Mouse (Mus musculus): ENCODE data around the gene Cdk17.
A peak's percentile ranks its signal among the peaks of the same experiment; 100 is the strongest.

The Cdk17 gene

DNA sequence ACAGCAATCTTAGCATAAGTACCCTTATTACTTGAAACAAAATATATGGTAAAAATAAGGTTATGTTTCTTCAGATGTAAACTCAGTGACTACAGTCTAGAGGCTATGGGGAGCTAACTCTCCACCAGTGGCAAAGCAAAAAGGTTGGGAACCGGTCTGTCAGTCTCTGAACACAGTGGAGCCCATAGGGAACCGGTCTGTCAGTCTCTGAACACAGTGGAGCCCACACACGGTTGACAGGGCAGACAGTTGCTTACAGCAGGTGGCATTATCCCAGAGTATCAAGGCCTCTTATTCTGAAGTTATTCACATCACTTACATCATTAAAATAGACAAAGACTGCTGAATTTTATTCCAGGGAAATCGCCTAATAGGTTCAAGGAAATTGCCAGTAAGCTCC lies 70.8 kb downstream of the Cdk17 start:
- no peak for DNase-seq

- DNase-seq: no peak
Measured at GRCm38 (mm10) chr10:93231893-93232292, 71.2 kb downstream of the Cdk17 start.

- no peak for DNase-seq
Measured at GRCm38 (mm10) chr10:93233665-93234194, 73.1 kb downstream of the Cdk17 start.

DNA sequence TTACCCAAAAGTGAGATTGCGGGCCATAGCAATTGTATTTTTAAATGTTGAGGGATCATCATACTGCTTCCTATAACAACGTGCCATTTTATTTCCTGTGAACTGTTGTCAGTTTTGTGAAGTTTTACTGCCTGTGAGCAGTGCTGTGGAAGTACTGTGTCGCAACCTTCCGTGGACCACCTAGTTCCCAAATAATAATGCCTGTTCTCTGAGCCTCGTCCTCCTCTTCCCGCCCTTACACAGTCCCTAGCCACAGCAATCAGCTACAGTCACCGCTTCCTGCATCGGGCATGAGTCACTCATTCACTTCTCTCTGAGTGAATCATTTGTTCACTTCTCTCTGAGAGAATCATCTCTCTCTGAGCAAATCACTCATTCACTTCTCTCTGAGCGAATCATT lies 74.0 kb downstream of the Cdk17 start:
- DNase-seq: no peak

GRCm38 (mm10) chr10:93239201-93239806 lies 78.6 kb downstream of the Cdk17 start:
- no peak for DNase-seq

GRCm38 (mm10) chr10:93242208-93242607 lies 81.5 kb downstream of the Cdk17 start:
- no peak for DNase-seq

GRCm38 (mm10) chr10:93242861-93243260 lies 82.2 kb downstream of the Cdk17 start:
- DNase-seq: no peak

DNA sequence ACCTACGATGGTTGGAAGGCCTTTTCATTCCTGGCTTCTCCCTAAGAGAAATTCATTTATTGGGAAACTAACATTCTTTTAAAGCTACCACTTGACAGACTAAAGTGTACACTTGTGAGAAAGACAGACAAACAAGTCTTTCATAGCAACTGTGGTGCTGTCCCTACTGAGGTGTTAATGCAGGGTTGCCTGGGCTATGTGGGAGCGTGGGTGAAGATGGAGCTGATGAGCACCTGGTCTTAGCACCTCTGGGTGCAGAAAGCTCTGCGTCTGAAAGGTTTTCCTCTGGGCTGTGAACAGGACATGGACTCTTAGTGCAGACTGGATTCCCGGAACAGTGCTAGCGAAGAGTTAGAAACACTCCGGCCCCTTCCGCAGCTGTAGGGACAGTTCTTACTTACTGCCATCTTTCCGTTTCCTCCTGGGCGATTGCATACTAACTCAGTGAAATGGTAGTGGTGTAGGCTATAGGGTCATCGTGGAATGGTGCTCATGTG lies 83.6 kb downstream of the Cdk17 start:
- DNase-seq: no peak

GRCm38 (mm10) chr10:93246185-93246920 lies 85.7 kb downstream of the Cdk17 start:
- no peak for DNase-seq

DNA sequence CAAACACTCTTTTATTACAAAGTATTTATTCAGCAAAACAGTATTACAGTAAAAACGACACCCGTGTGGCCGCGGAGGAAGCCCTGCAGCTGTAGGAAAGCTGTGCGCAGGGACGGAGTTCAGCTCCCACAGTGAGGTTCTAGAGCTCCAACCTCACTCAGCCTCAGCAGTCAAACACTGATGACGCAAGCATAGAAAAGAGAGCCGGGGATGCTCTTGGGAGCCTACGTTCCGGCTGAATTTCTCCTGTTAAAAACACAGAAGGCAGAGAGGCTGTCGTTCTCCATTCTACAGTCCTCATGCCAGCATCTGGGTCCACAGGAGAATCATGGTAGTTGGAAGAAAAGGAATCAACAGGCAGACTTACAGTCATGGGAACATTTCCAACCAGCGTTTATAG lies 86.7 kb downstream of the Cdk17 start:
- DNase-seq: no peak

DNA sequence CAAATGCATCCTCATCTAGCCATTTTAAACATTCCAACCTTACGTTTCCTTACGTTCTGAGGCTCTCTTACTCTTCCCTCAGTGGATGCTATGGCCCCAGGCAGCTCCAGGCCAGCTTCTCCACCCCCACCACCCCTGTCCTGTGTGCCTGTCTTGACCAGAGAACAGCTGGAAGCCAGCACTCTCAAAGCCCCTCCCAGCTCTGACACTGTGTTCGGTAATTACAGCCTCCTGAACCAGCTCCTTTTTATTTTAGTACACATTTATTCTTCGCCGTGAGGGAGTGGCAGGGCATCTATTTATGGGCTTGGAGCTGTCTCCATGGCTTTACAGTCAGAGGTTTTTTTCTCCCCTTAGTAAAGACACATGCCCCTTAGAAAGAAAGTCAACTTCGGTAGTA lies 87.2 kb downstream of the Cdk17 start:
- DNase-seq: no peak

DNA sequence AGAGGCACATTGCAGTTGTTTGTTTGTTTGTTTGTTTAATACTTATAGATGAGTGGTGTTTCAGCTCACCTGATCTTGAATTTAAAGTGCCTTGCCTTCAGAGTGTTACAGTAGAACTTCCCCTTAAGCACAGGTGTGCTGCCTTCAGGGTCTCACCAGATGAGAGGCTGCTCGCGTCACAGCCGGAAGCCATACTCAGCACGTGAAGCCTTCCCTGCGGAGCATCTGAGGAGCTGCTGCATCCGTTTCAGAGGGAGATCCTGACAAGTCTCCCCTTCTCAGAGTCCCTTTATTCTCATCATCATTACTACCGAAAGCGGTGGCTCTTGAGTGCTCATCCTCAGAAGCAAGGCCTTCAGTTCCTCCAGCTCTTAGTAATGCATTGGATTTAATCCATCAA lies 87.7 kb downstream of the Cdk17 start:
- DNase-seq: no peak

GRCm38 (mm10) chr10:93249901-93250300 lies 89.2 kb downstream of the Cdk17 start:
- DNase-seq: no peak

DNA sequence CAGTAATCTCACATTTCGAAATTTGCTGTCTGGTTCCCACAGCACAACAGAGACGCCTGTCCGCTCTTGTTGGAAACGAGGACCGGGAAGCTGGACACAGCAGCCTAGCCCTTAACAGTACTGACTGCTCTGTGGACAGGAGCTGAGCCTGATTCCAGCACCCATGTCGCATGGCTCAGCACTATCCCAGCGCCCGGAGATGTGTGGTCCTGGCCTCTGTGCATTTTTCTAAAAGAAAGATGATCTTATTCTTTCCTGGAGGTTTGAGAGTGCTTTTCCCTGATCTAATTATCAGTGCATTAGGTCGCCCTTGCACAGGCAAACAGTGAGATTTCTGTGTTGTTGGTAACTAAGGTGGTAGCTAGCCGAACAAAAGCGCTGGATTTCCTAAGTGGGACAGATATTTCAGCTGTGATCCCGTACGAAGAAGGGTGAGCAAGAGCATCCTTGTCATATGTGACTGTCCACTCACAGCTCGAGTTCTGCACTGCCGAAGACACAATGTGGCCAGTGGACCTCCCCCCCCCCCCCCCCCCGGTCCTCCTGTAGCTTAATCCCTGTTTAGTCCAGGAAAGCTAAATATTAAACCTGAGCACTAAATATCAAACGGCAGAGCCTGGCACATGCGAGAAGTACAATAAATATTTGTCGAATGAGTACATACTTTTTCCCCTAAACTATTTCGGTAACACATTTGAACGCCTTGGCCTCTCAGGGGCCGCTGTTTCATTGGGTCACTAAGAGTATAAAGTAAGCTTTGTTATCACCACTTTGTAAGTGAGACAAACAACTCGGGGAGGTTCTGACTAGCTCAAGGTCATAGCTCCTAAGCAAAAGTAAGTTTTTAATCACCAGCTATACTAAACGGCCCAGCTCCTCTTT lies 90.0 kb downstream of the Cdk17 start:
- DNase-seq: no peak

GRCm38 (mm10) chr10:93251426-93251825 lies 90.8 kb downstream of the Cdk17 start:
- no peak for DNase-seq

GRCm38 (mm10) chr10:93252661-93253060 lies 92.0 kb downstream of the Cdk17 start:
- no peak for DNase-seq

- no peak for DNase-seq
Measured at GRCm38 (mm10) chr10:93253156-93253555, 92.5 kb downstream of the Cdk17 start.

DNA sequence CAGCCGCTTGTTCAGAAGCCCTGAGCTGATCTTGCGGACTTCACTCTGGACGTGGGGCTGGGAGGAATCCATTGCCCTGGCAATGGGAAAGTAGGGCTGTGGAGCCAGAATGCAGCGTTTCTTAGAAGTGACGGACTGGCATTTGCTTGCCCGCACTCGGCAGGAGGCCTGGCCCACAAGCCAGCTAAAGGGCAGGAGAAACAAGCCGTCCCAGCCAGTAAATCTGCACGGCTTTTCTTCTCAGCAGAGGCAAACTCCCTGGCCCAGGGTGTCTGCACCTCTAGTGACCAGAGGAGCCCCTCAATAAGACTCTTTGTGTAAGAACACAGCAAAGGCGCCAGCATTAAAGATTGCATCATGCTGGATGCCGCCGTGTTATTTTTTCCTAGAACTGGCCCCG lies 94.6 kb downstream of the Cdk17 start:
- no peak for DNase-seq

GRCm38 (mm10) chr10:93259826-93260225 lies 99.2 kb downstream of the Cdk17 start:
- no peak for DNase-seq

DNA sequence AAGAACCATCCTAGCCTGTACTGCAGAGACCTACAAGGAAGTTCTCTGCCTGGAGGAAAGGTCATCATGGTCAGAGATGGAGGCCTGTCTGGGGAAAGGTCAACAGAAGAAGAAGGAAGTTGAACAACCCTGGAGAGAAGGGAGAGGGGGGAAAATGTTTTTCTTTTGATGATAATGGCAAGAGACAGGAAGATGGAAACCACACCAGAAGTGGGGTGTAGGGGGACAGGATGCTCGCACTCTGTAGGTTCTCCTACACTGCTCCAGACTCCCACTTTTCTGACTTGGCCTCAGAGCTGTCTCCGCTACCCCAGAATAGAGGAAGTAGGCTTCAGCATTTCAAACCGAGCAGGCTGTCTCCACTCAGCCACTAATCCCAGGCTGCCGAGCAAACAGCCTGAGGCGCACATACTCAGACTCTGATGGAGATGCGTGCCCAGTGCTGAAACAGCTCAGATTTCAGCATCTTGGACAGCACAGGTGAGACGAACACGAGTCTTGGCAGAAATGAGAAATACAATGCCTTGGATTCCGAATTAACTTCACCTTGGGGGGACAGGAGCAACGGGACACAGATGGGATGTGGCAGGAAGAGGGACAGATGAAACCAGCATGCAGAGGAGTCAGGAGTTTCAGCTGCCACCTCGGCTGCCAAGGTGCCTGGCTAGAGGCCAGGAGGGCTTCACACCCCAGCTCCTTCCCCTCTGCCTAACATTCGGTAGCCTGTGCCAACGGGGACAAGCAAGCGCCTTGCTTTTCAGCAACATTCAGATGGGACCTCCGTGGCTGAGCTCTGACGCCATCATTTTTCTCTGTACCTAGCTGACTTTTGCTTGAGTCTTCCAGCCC lies 100.7 kb downstream of the Cdk17 start:
- DNase-seq: no peak

GRCm38 (mm10) chr10:93261981-93262499 lies 101.4 kb downstream of the Cdk17 start:
- DNase-seq: peak; percentile 50

DNA sequence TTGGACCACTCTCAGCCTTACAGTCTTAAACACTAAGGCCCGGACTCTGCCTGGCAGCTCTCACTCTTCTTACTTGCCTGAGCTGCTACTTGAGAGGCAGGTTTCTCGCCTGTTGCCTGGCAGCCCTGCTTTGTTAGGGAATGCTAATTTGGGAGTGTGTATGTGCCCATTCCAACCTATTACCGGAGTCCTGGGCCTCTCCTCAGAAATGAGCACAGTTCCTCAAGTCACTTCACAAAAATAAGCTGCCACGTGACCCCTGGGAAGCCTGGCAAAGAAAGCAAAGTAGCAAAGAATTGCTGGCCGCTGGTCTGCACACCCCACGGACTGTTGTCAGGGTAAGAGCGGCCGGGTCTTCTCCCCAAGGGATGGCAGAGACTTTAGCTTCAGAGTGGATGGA lies 102.8 kb downstream of the Cdk17 start:
- no peak for DNase-seq

Measured in embryo, embryonic 11 days (tissue).